Mouse (Mus musculus): ENCODE data around the gene Mex3a. TPM values are rescaled to one million over a fixed set of nuclear protein-coding genes. Genes with fewer than 3 reads are reported as not detected.

The Mex3a gene
- not detected in 2 replicates for polyA plus RNA-seq (2012; ENCODE audit: insufficient read depth, insufficient read length, low replicate concordance, missing spikeins)

DNA sequence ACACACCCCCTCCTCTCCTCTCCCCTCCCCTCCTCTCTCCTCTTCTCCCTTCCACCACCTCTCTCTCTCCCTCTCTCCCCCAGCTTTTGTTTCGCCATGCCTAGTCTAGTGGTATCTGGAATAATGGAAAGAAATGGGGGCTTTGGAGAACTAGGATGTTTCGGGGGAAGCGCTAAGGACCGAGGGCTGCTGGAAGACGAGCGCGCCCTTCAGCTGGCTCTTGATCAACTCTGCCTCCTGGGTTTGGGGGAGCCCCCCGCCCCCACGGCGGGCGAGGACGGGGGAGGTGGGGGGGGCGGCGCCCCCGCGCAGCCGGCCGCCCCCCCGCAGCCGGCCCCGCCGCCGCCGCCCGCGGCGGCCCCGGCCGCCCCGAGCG, at the start of gene Mex3a:
Gene Mex3a (plus strand): TSS at position 97 of the 376 bp plus-strand sequence.
- no peak for TF ChIP-seq POLR2A (IDR thresholded peaks at IDR 0.05; ENCODE audit: insufficient read depth, low read depth, low read length)
- TF ChIP-seq CTCF (IDR thresholded peaks at IDR 0.05; ENCODE audit: insufficient read depth, low read depth, low read length) = no peak
- 16% methylated on average over 29 of the region's 31 CpGs for WGBS
- Histone ChIP-seq H3K27ac (ENCODE audit: insufficient read depth, low read depth, low read length) (peak within 1 kb of the TSS; percentile 88), H3K4me1 (ENCODE audit: control insufficient read depth, insufficient read depth, low read length) (peaks cover 42% of the 10 kb centered on the region), H3K4me3 (ENCODE audit: insufficient read depth, low read depth, low read length) (peak within 1 kb of the TSS; percentile 98)

DNA sequence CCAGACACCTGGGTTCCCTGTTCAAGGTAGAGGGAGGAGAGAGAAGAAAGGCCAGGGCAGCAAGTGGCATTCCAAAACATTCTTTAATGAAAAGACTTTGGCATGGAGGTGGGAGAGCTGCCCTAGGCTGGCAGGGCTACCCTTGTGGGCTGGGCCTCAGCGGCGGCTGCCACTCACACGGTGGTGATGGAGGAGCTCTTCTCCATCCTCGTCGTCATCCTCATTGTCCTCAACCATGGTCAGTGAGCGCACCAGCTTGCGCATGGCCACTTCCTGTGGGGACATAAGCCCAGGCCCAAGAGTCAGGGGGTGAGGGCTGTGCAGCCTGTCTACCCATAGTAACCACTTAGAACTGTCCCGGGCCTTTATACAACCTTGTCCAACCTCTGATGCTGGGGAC, 49.1 kb upstream of the Mex3a start:
- H3K4me1 ChIP-seq (ENCODE audit: control insufficient read depth, insufficient read depth, low read length) = peaks cover 21% of the 10 kb centered on the region
- WGBS = 76% methylated on average over 8 of the region's 8 CpGs
- TF ChIP-seq POLR2A (IDR thresholded peaks at IDR 0.05; ENCODE audit: insufficient read depth, low read depth, low read length) (no peak), CTCF (IDR thresholded peaks at IDR 0.05; ENCODE audit: insufficient read depth, low read depth, low read length) (no peak)
- no peak overlapping the region for H3K27ac ChIP-seq (ENCODE audit: insufficient read depth, low read depth, low read length)
- H3K4me3 ChIP-seq (ENCODE audit: insufficient read depth, low read depth, low read length) = no peak overlapping the region

DNA sequence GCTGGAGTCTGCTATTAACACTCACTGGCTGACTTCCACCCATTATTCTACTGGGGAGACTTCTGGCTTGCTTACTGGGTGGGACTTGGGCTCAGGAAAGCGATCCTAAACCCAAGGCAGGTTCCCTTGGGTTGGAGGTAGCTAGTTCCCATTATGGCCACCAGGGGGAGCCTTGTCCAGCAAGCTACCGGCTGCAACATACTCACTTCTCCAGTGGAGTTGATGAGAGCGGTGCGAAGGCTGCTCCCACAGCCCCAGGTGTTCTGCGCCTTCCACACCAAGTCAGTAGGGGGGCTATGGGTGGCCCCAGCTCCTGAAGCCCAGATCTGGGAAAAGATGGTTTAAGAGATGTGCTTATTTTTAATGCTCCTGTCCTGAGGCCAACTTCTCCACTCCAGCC, 48.6 kb upstream of the Mex3a start:
- 11% methylated on average over 5 of the region's 5 CpGs for WGBS
- Histone ChIP-seq H3K4me3 (ENCODE audit: insufficient read depth, low read depth, low read length) (no peak overlapping the region), H3K4me1 (ENCODE audit: control insufficient read depth, insufficient read depth, low read length) (peaks cover 26% of the 10 kb centered on the region), H3K27ac (ENCODE audit: insufficient read depth, low read depth, low read length) (no peak overlapping the region)
- TF ChIP-seq POLR2A (IDR thresholded peaks at IDR 0.05; ENCODE audit: insufficient read depth, low read depth, low read length) = no peak
- peak; percentile 59 for TF ChIP-seq CTCF (IDR thresholded peaks at IDR 0.05; ENCODE audit: insufficient read depth, low read depth, low read length)

DNA sequence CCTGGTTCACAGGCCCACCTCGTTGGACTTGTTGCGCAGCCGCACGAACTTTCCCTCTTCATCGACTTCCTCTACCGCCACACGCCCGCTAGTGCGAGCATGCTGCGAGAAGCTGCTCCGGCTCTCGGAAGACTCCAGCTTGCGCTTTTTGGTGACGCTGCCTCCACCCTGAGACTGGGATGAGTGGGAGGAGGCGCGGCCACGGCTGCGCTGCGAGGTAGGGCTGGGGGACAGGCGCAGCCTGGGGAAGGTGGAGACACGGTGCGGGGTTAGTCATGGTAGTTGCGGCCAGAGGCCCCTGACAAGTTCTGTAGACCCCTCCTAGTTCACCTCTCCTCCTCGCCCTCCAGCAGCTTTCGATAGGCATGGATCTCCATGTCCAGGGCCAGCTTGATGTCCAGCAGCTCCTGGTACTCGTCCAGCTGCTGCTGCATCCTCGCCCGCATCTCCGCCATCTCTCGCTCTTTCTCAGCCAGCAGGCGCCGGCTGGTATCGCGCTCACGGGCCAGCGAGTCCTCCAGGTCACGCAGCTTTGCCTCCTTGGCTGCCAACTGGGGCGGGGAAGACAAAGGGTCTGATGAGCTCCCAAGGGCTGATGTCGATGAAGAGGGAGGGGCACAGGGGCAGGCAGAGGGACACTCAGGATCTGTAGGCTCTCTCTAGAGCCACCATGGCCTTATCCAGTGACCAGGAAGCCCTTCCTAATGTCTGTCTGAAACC, 47.4 kb upstream of the Mex3a start:
- no peak overlapping the region for H3K4me3 ChIP-seq (ENCODE audit: insufficient read depth, low read depth, low read length)
- peaks cover 33% of the 10 kb centered on the region for H3K4me1 ChIP-seq (ENCODE audit: control insufficient read depth, insufficient read depth, low read length)
- 54% methylated on average over 39 of the region's 39 CpGs for WGBS
- TF ChIP-seq CTCF (IDR thresholded peaks at IDR 0.05; ENCODE audit: insufficient read depth, low read depth, low read length) = no peak
- TF ChIP-seq POLR2A (IDR thresholded peaks at IDR 0.05; ENCODE audit: insufficient read depth, low read depth, low read length) = no peak
- H3K27ac ChIP-seq (ENCODE audit: insufficient read depth, low read depth, low read length) = no peak overlapping the region

DNA sequence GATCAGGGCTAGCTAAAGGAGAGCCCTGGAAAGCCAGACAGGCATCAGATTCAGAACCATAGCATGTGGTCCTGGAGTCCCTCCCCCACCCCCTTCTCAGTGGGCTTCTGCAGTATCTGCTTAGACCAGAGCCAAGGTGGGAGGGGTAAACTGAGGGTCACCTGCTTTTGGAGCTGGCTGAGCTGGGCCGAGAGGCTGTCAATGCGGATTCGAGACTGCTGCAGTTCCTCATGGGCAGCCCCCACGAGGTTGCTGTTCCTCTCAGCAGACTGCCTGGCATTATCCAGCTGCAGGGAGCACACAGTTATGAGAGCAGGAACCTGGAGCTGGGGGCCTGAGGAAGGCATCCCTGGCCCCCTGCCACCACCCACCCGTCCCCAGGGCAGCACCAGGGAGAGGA, 46.2 kb upstream of the Mex3a start:
- H3K4me1 ChIP-seq (ENCODE audit: control insufficient read depth, insufficient read depth, low read length) = peaks cover 43% of the 10 kb centered on the region
- no peak overlapping the region for H3K27ac ChIP-seq (ENCODE audit: insufficient read depth, low read depth, low read length)
- no peak overlapping the region for H3K4me3 ChIP-seq (ENCODE audit: insufficient read depth, low read depth, low read length)
- TF ChIP-seq CTCF (IDR thresholded peaks at IDR 0.05; ENCODE audit: insufficient read depth, low read depth, low read length) (no peak), POLR2A (IDR thresholded peaks at IDR 0.05; ENCODE audit: insufficient read depth, low read depth, low read length) (no peak)
- whole genome bisulfite sequencing = 73% methylated on average over 5 of the region's 5 CpGs

DNA sequence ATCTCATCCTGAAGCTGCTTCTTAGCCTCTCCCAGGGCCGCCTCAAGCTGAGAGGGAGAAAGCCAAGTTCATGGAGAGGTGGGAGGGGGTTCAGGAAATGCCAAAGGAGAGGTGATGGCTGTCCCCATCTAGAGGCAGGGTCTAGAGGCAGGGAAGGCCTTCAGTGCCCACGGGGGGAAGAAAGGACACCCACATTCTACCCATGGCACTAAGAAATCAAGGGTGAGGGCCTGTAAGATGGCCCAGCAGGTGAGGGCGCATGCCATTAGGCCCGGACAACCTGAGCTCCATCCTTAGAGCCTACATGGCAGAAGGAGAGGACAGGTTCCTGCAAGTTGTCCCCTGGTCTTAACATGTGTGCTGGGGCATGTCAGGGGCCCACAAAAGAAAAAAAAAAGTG, 45.3 kb upstream of the Mex3a start:
- peaks cover 40% of the 10 kb centered on the region for H3K4me1 ChIP-seq (ENCODE audit: control insufficient read depth, insufficient read depth, low read length)
- H3K27ac ChIP-seq (ENCODE audit: insufficient read depth, low read depth, low read length) = no peak overlapping the region
- 86% methylated on average over 4 of the region's 4 CpGs for WGBS
- no peak for TF ChIP-seq POLR2A (IDR thresholded peaks at IDR 0.05; ENCODE audit: insufficient read depth, low read depth, low read length)
- TF ChIP-seq CTCF (IDR thresholded peaks at IDR 0.05; ENCODE audit: insufficient read depth, low read depth, low read length) = no peak
- no peak overlapping the region for H3K4me3 ChIP-seq (ENCODE audit: insufficient read depth, low read depth, low read length)

DNA sequence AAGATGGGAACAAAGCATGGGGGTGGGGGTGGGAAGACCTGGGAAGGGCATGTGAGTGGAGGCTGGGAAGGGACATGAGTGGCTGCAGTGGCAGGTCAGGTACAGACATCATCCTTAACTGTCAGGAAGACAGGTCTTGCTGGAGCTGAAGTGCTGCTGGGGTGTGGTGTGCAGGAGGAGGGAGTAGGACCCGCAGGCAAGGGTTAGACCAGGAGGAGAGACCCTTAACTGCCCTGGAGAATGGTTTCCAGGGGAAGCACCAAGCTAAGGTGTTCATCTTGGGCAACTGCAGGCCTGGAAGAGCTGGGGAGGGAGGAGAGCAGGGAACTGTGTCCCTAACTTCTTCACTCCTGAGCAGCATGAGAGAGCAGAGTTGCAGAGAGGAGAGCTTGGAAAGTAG, 44.8 kb upstream of the Mex3a start:
- Histone ChIP-seq H3K27ac (ENCODE audit: insufficient read depth, low read depth, low read length) (no peak overlapping the region), H3K4me3 (ENCODE audit: insufficient read depth, low read depth, low read length) (no peak overlapping the region), H3K4me1 (ENCODE audit: control insufficient read depth, insufficient read depth, low read length) (peaks cover 38% of the 10 kb centered on the region)
- 69% methylated on average over 1 of the region's 1 CpGs for WGBS
- TF ChIP-seq CTCF (IDR thresholded peaks at IDR 0.05; ENCODE audit: insufficient read depth, low read depth, low read length) (no peak), POLR2A (IDR thresholded peaks at IDR 0.05; ENCODE audit: insufficient read depth, low read depth, low read length) (no peak)

DNA sequence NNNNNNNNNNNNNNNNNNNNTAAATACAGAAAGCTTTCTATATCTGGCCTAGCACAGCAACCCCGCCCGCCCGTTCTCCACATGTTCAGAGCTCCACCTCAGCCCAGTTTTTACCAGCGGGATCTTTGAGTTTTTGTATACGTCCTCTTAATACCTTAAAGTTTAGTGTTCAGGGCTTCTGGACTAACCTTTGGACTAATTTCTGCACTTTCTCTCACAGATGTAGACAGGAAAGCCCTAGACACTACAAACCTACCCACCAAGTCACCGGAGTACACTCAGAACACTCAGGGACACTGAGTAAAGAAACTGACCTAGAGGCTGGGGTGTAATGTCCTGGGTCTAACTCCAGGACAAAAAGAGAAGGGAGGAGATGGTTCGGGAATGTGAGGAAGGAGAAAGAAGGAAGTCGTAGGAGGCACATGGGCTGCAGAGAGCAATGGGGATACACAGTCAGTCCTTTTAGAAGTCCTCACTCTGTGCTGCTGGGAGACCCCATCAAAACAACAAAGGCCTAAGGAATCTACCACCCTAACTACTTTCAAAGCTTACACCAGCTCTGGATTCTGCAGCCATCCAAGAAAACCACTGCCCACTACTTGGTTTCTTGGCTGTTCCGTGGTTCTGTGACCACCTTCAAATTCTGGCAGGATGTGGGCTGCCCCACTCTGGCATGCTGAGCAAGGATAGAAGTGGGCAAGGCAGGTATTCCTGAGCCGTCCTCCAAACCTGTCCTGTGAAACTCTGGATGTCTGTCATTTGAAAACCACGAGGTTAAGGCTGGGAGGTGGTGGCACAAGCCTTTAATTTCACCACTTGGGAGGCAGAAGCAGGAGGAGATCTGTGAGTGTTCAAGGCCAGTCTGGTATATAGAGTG, 38.3 kb upstream of the Mex3a start:
- TF ChIP-seq POLR2A (IDR thresholded peaks at IDR 0.05; ENCODE audit: insufficient read depth, low read depth, low read length) (no peak), CTCF (IDR thresholded peaks at IDR 0.05; ENCODE audit: insufficient read depth, low read depth, low read length) (no peak)
- Histone ChIP-seq H3K4me1 (ENCODE audit: control insufficient read depth, insufficient read depth, low read length) (peaks cover 51% of the 10 kb centered on the region), H3K4me3 (ENCODE audit: insufficient read depth, low read depth, low read length) (no peak overlapping the region), H3K27ac (ENCODE audit: insufficient read depth, low read depth, low read length) (no peak overlapping the region)
- 81% methylated on average over 11 of the region's 11 CpGs for WGBS

All from olfactory bulb, adult 2 months (tissue).